Mouse (Mus musculus) brain, adult 2 months (tissue): ENCODE results near the gene Olfr1410.

Experiments
- DNase-seq: peaks from one replicate; pipeline ENCODE4 v3.0.0; 2011; ENCODE audit warnings: low read depth, low spot score

Gene Olfr1410

GRCm38 (mm10) chr1:92640393-92640792 lies 34.8 kb downstream of the Olfr1410 start:
- DNase-seq, result no peak

- DNase-seq, result peak; percentile 98
Measured at GRCm38 (mm10) chr1:92641514-92642272, 36.1 kb downstream of the Olfr1410 start, which contains the start of gene Cops9. Gene Cops9, minus strand, starts transcription at chr1:92641985.

GRCm38 (mm10) chr1:92643691-92644090 lies 38.1 kb downstream of the Olfr1410 start:
- DNase-seq, result no peak

- DNase-seq, result no peak
Measured at GRCm38 (mm10) chr1:92644916-92645315, 39.3 kb downstream of the Olfr1410 start.

GRCm38 (mm10) chr1:92646111-92646510 lies 40.5 kb downstream of the Olfr1410 start:
- no peak for DNase-seq

GRCm38 (mm10) chr1:92646601-92647000 lies 41.0 kb downstream of the Olfr1410 start:
- DNase-seq, result no peak

GRCm38 (mm10) chr1:92647026-92647425 lies 41.4 kb downstream of the Olfr1410 start:
- DNase-seq, result no peak

GRCm38 (mm10) chr1:92647752-92648151 lies 42.2 kb downstream of the Olfr1410 start:
- DNase-seq, result peak; percentile 80

GRCm38 (mm10) chr1:92648197-92648596 lies 42.6 kb downstream of the Olfr1410 start:
- no peak for DNase-seq

- peak; percentile 90 for DNase-seq
Measured at GRCm38 (mm10) chr1:92648673-92649072, 43.1 kb downstream of the Olfr1410 start, which contains the start of gene Otos. Gene Otos, minus strand, starts transcription at chr1:92648841.

- peak; percentile 44 for DNase-seq
Measured at GRCm38 (mm10) chr1:92651467-92651866, 45.9 kb downstream of the Olfr1410 start.

GRCm38 (mm10) chr1:92653179-92653578 lies 47.6 kb downstream of the Olfr1410 start:
- peak; percentile 68 for DNase-seq

GRCm38 (mm10) chr1:92654676-92655075 lies 49.1 kb downstream of the Olfr1410 start:
- no peak for DNase-seq

GRCm38 (mm10) chr1:92657025-92657820 lies 51.6 kb downstream of the Olfr1410 start:
- no peak for DNase-seq

GRCm38 (mm10) chr1:92659392-92659791 lies 53.8 kb downstream of the Olfr1410 start:
- no peak for DNase-seq
